Mouse (Mus musculus) midbrain, embryonic 14.5 days (tissue): Measurements from ENCODE around the gene Flt3. TPM values are rescaled to one million over a fixed set of nuclear protein-coding genes. Genes with fewer than 3 reads are reported as not detected.

ENCODE experiments used
- ATAC-seq: fragments of 200-750 bp; cut with Nextera tagmentation; 2 replicates; pipeline ENCODE4 v1.8.0; 2017; ENCODE audit warnings: moderate number of reproducible peaks, moderate library complexity; ENCODE audit not compliant: low FRiP score, low TSS enrichment
- DNase-seq: peaks from one replicate; pipeline ENCODE4 v3.0.0-alpha.2; 2015
- H3K27ac ChIP-seq: fragments of 300-500 bp; sonication (generic); replicated peaks from 2 replicates; pipeline ENCODE4 v1.5.1; 2014; ENCODE audit warnings: mild to moderate bottlenecking, low read depth, low read length, moderate library complexity
- H3K27me3 ChIP-seq: fragments of 300-500 bp; sonication (generic); 2 replicates; pipeline ENCODE4 v1.6.1; 2014; ENCODE audit warnings: low read length, control low read depth, mixed read lengths; ENCODE audit not compliant: control insufficient read depth, insufficient read depth
- H3K36me3 ChIP-seq: fragments of 300-500 bp; sonication (generic); 2 replicates; pipeline ENCODE4 v1.6.1; 2014; ENCODE audit warnings: low read length, control low read depth; ENCODE audit not compliant: control insufficient read depth, insufficient read depth
- H3K4me1 ChIP-seq: fragments of 300-500 bp; sonication (generic); 2 replicates; pipeline ENCODE4 v1.6.1; 2014; ENCODE audit warnings: mild to moderate bottlenecking, antibody characterized with exemption, low read length, control low read depth; ENCODE audit not compliant: control insufficient read depth, insufficient read depth
- H3K4me2 ChIP-seq: fragments of 300-500 bp; sonication (generic); 2 replicates; pipeline ENCODE4 v1.6.1; 2014; ENCODE audit warnings: mild to moderate bottlenecking, low read length, moderate library complexity
- H3K4me3 ChIP-seq: fragments of 300-500 bp; sonication (generic); replicated peaks from 2 replicates; pipeline ENCODE4 v1.5.1; 2014; ENCODE audit warnings: low read depth, low read length
- H3K9ac ChIP-seq: fragments of 300-500 bp; sonication (generic); replicated peaks from 2 replicates; pipeline ENCODE4 v1.6.1; 2014; ENCODE audit warnings: mild to moderate bottlenecking, low read length, moderate library complexity
- H3K9me3 ChIP-seq: fragments of 300-500 bp; sonication (generic); 2 replicates; pipeline ENCODE4 v1.6.1; 2016; ENCODE audit warnings: low read length, control low read depth, mixed read lengths; ENCODE audit not compliant: control insufficient read depth
- WGBS: fragments of 180-500 bp; shearing (Covaris S2); extraction: QIAGEN DNeasy Blood & Tissue Kit; methylation state at CpG from one replicate; pipeline ENCODE4 v1.1.7; 2014; 5-methylcytosine and 5-hydroxymethylcytosine counted together
- polyA plus RNA-seq: library from polyadenylated mRNA; unstranded; fragments of >200 nt; fragmentation: Nextera tagmentation; extraction: Ambion mirVana; gene quantifications from 2 replicates; pipeline ENCODE4 v1.2.1, GENCODE M21; 2014

The Flt3 gene
- 0.27 and 0.34 TPM in 2 replicates for polyA plus RNA-seq

- H3K27ac ChIP-seq, result no peak within 1 kb of the TSS
- no peaks in the 10 kb centered on the region for H3K9me3 ChIP-seq
- H3K4me2 ChIP-seq, result peak within 1 kb of the TSS; percentile 85
- ATAC-seq (peak; percentile 37; the same call in 1 of the 2 replicates), DNase-seq (peak; percentile 64)
- peak within 1 kb of the TSS; percentile 59 for H3K9ac ChIP-seq
- H3K4me1 ChIP-seq, result peaks cover 3% of the 10 kb centered on the region; the same call in 1 of the 2 replicates
- under 1% methylated on average over 56 of the region's 56 CpGs for WGBS
- H3K36me3 ChIP-seq, result no peaks in the 10 kb centered on the region
- peak within 1 kb of the TSS; percentile 45 for H3K4me3 ChIP-seq
- H3K27me3 ChIP-seq, result peaks cover 34% of the 10 kb centered on the region
These were observed at the start of gene Flt3 for GRCm38 (mm10) chr5:147399843-147400504. Gene Flt3, minus strand, starts transcription at chr5:147400489.

- DNase-seq (no peak), ATAC-seq (no peak)
- H3K9ac ChIP-seq, result no peak overlapping the region
- H3K4me1 ChIP-seq, result 0 out of 2 replicates have a peak, but pooled peaks cover 4% of the 10 kb centered on the region
- H3K27ac ChIP-seq, result no peak overlapping the region
- no peaks in the 10 kb centered on the region for H3K27me3 ChIP-seq
- 67% methylated on average over 4 of the region's 4 CpGs for WGBS
- no peak overlapping the region for H3K4me2 ChIP-seq
- H3K9me3 ChIP-seq, result no peaks in the 10 kb centered on the region
- H3K36me3 ChIP-seq, result 0 out of 2 replicates have a peak, but pooled peaks cover 5% of the 10 kb centered on the region
- no peak overlapping the region for H3K4me3 ChIP-seq
These were observed 48.6 kb upstream of the Flt3 start for GRCm38 (mm10) chr5:147448933-147449332.

- ATAC-seq (no peak), DNase-seq (no peak)
- Histone ChIP-seq H3K27ac (no peak overlapping the region), H3K4me1 (0 out of 2 replicates have a peak, but pooled peaks cover 4% of the 10 kb centered on the region), H3K27me3 (no peaks in the 10 kb centered on the region), H3K9ac (no peak overlapping the region), H3K36me3 (0 out of 2 replicates have a peak, but pooled peaks cover 3% of the 10 kb centered on the region), H3K4me3 (no peak overlapping the region), H3K4me2 (no peak overlapping the region), H3K9me3 (no peaks in the 10 kb centered on the region)
- WGBS, result 26% methylated on average over 4 of the region's 4 CpGs
These were observed 48.2 kb upstream of the Flt3 start for GRCm38 (mm10) chr5:147448526-147448925.

- Histone ChIP-seq H3K36me3 (no peaks in the 10 kb centered on the region), H3K4me3 (no peak overlapping the region), H3K27ac (no peak overlapping the region), H3K27me3 (no peaks in the 10 kb centered on the region), H3K9ac (no peak overlapping the region), H3K9me3 (no peaks in the 10 kb centered on the region), H3K4me2 (no peak overlapping the region), H3K4me1 (0 out of 2 replicates have a peak, but pooled peaks cover 4% of the 10 kb centered on the region)
- ATAC-seq (no peak), DNase-seq (no peak)
- 90% methylated on average over 4 of the region's 4 CpGs for WGBS
These were observed 45.0 kb upstream of the Flt3 start for GRCm38 (mm10) chr5:147445252-147445651.

GRCm38 (mm10) chr5:147444757-147445156 lies 44.5 kb upstream of the Flt3 start:
- H3K4me2 ChIP-seq, result no peak overlapping the region
- DNase-seq (no peak), ATAC-seq (no peak)
- 0 out of 2 replicates have a peak, but pooled peaks cover 4% of the 10 kb centered on the region for H3K4me1 ChIP-seq
- 95% methylated on average over 2 of the region's 2 CpGs for WGBS
- no peaks in the 10 kb centered on the region for H3K9me3 ChIP-seq
- H3K27me3 ChIP-seq, result no peaks in the 10 kb centered on the region
- no peak overlapping the region for H3K27ac ChIP-seq
- H3K4me3 ChIP-seq, result no peak overlapping the region
- no peaks in the 10 kb centered on the region for H3K36me3 ChIP-seq
- H3K9ac ChIP-seq, result no peak overlapping the region

- Histone ChIP-seq H3K4me1 (0 out of 2 replicates have a peak, but pooled peaks cover 4% of the 10 kb centered on the region), H3K27ac (no peak overlapping the region), H3K4me3 (no peak overlapping the region), H3K9me3 (no peaks in the 10 kb centered on the region), H3K36me3 (no peaks in the 10 kb centered on the region), H3K27me3 (no peaks in the 10 kb centered on the region), H3K4me2 (no peak overlapping the region), H3K9ac (no peak overlapping the region)
- 87% methylated on average over 6 of the region's 6 CpGs for WGBS
- DNase-seq (no peak), ATAC-seq (no peak)
These were observed 44.0 kb upstream of the Flt3 start for GRCm38 (mm10) chr5:147444298-147444697.

- H3K27ac ChIP-seq, result no peak overlapping the region
- H3K36me3 ChIP-seq, result no peaks in the 10 kb centered on the region
- no peaks in the 10 kb centered on the region for H3K27me3 ChIP-seq
- H3K4me2 ChIP-seq, result no peak overlapping the region
- H3K4me3 ChIP-seq, result no peak overlapping the region
- H3K4me1 ChIP-seq, result no peaks in the 10 kb centered on the region
- H3K9ac ChIP-seq, result no peak overlapping the region
- DNase-seq (no peak), ATAC-seq (no peak)
- no peaks in the 10 kb centered on the region for H3K9me3 ChIP-seq
- 74% methylated on average over 4 of the region's 4 CpGs for WGBS
These were observed 42.5 kb upstream of the Flt3 start for GRCm38 (mm10) chr5:147442741-147443140.

GRCm38 (mm10) chr5:147441979-147442378 lies 41.7 kb upstream of the Flt3 start:
- no peaks in the 10 kb centered on the region for H3K36me3 ChIP-seq
- H3K9me3 ChIP-seq, result no peaks in the 10 kb centered on the region
- WGBS, result 90% methylated on average over 1 of the region's 1 CpGs
- H3K27ac ChIP-seq, result no peak overlapping the region
- H3K27me3 ChIP-seq, result no peaks in the 10 kb centered on the region
- H3K4me1 ChIP-seq, result no peaks in the 10 kb centered on the region
- ATAC-seq, result no peak
- DNase-seq, result no peak
- H3K4me2 ChIP-seq, result no peak overlapping the region
- no peak overlapping the region for H3K4me3 ChIP-seq
- no peak overlapping the region for H3K9ac ChIP-seq

GRCm38 (mm10) chr5:147440996-147441507 lies 40.8 kb upstream of the Flt3 start:
- Histone ChIP-seq H3K4me1 (no peaks in the 10 kb centered on the region), H3K27me3 (no peaks in the 10 kb centered on the region), H3K27ac (no peak overlapping the region), H3K9me3 (no peaks in the 10 kb centered on the region), H3K9ac (no peak overlapping the region), H3K4me2 (no peak overlapping the region), H3K4me3 (no peak overlapping the region), H3K36me3 (no peaks in the 10 kb centered on the region)
- 79% methylated on average over 3 of the region's 3 CpGs for WGBS
- no peak for ATAC-seq
- no peak for DNase-seq
